Mouse (Mus musculus) liver, embryonic 14.5 days (tissue): ENCODE measurements at regions not wholly inside any gene's neighbourhood (a gene's known extent, or its start where the extent isn't known, plus 50 kb on each side); places are given as distances from the start of the nearest gene placed in this dataset.

Source experiments
- ATAC-seq: fragments of 200-750 bp; cut with Nextera tagmentation; 2 replicates; pipeline ENCODE4 v1.8.0; 2017; ENCODE audit warnings: moderate number of reproducible peaks, mild to moderate bottlenecking, moderate library complexity; ENCODE audit not compliant: insufficient read depth
- DNase-seq, 3 experiments: peaks; one replicate each; pipeline ENCODE4 v3.0.0-alpha.2; 2012 to 2013; ENCODE audit warnings: low read depth in 3 of 3, low spot score in 3 of 3
- H3K27ac ChIP-seq: fragments of 300-500 bp; sonication (generic); 2 replicates; pipeline ENCODE4 v1.5.1; 2014; ENCODE audit warnings: moderate library complexity, mild to moderate bottlenecking, control low read depth, inconsistent platforms
- H3K27me3 ChIP-seq: fragments of 300-500 bp; sonication (generic); 2 replicates; pipeline ENCODE4 v1.6.1; 2014; ENCODE audit warnings: mild to moderate bottlenecking, low read length, moderate library complexity; ENCODE audit not compliant: control insufficient read depth, insufficient read depth
- H3K36me3 ChIP-seq: fragments of 300-500 bp; sonication (generic); replicated peaks from 2 replicates; pipeline ENCODE4 v1.6.1; 2014; ENCODE audit warnings: low read depth; ENCODE audit not compliant: control insufficient read depth, insufficient read depth
- H3K4me1 ChIP-seq, 2 experiments: fragments of 200-500 bp in 1 of 2; fragments of 300-500 bp in 1 of 2; sonication (generic) in 1 of 2; replicated peaks; 2 replicates each; pipeline ENCODE4 v1.6.1; 2012 to 2014; ENCODE audit warnings: antibody characterized with exemption in 1 of 2, inconsistent platforms in 1 of 2, low read length in 1 of 2; ENCODE audit not compliant: control insufficient read depth in 2 of 2, insufficient read depth in 2 of 2
- H3K4me2 ChIP-seq: fragments of 300-500 bp; sonication (generic); 2 replicates; pipeline ENCODE4 v1.6.1; 2014; ENCODE audit warnings: low read depth, mild to moderate bottlenecking, control low read depth, moderate library complexity
- H3K4me3 ChIP-seq, 2 experiments: fragments of 200-500 bp in 1 of 2; fragments of 300-500 bp in 1 of 2; sonication (generic) in 1 of 2; 2 replicates each; pipeline ENCODE4 v1.5.1; 2012 to 2014; ENCODE audit warnings: low read depth in 2 of 2, low read length in 2 of 2, mild to moderate bottlenecking in 2 of 2, control low read depth in 1 of 2, inconsistent platforms in 1 of 2, moderate library complexity in 1 of 2; ENCODE audit not compliant: insufficient read depth in 1 of 2
- H3K9ac ChIP-seq: fragments of 300-500 bp; sonication (generic); replicated peaks from 2 replicates; pipeline ENCODE4 v1.6.1; 2014; ENCODE audit warnings: mild to moderate bottlenecking, control low read depth, moderate library complexity
- H3K9me3 ChIP-seq: fragments of 300-500 bp; sonication (generic); 2 replicates; pipeline ENCODE4 v1.6.1; 2016; ENCODE audit warnings: low read length, mixed read lengths; ENCODE audit not compliant: control insufficient read depth
- CTCF ChIP-seq: IDR thresholded peaks from 2 replicates; pipeline ENCODE4 v1.5.1; 2016; ENCODE audit warnings: antibody characterized with exemption, low read depth, control low read depth
- EP300 ChIP-seq: IDR thresholded peaks from 2 replicates; pipeline ENCODE4 v1.6.1; 2016; ENCODE audit warnings: antibody characterized with exemption, low read depth
- WGBS: fragments of 180-500 bp; shearing (Covaris S2); extraction: QIAGEN DNeasy Blood & Tissue Kit; methylation state at CpG from one replicate; pipeline ENCODE4 v1.1.7; 2014; ENCODE audit not compliant: insufficient replicate concordance; 5-methylcytosine and 5-hydroxymethylcytosine counted together

- DNase-seq, result no peak
- no peak overlapping the region for H3K27ac ChIP-seq
- peaks cover 0 to 3% of the 10 kb centered on the region in 2 experiments; a peak in 1 of 4 replicates for H3K4me1 ChIP-seq
- ATAC-seq, result no peak
- WGBS, result 47% methylated on average over 12 of the region's 12 CpGs
- no peak overlapping the region for H3K9ac ChIP-seq
- H3K9me3 ChIP-seq, result no peaks in the 10 kb centered on the region
- no peak overlapping the region for H3K4me3 ChIP-seq
- peaks cover 3% of the 10 kb centered on the region; the same call in 1 of the 2 replicates for H3K27me3 ChIP-seq
- no peak overlapping the region for H3K4me2 ChIP-seq
- no peaks in the 10 kb centered on the region for H3K36me3 ChIP-seq
- TF ChIP-seq EP300 (no peak), CTCF (no peak)
Measured at GRCm38 (mm10) chr14:25318909-25319308, 140.1 kb upstream of the Zmiz1 start.

- Histone ChIP-seq H3K27me3 (peaks cover 3% of the 10 kb centered on the region; the same call in 1 of the 2 replicates), H3K4me3 (no peak overlapping the region), H3K4me2 (no peak overlapping the region), H3K9me3 (no peaks in the 10 kb centered on the region), H3K27ac (no peak overlapping the region), H3K36me3 (no peaks in the 10 kb centered on the region), H3K4me1 (peaks cover 0 to 3% of the 10 kb centered on the region in 2 experiments; a peak in 1 of 4 replicates), H3K9ac (no peak overlapping the region)
- ATAC-seq, result no peak
- TF ChIP-seq EP300 (no peak), CTCF (no peak)
- no peak for DNase-seq
- 56% methylated on average over 4 of the region's 4 CpGs for WGBS
Measured at GRCm38 (mm10) chr14:25320141-25320540, 138.8 kb upstream of the Zmiz1 start.

GRCm38 (mm10) chr14:25323542-25324484 lies 135.2 kb upstream of the Zmiz1 start:
- H3K4me1 ChIP-seq, result no peaks in the 10 kb centered on the region
- H3K4me3 ChIP-seq, result no peak overlapping the region
- no peak overlapping the region for H3K9ac ChIP-seq
- TF ChIP-seq CTCF (no peak), EP300 (no peak)
- no peak overlapping the region for H3K27ac ChIP-seq
- ATAC-seq (no peak), DNase-seq (no peak)
- H3K9me3 ChIP-seq, result no peaks in the 10 kb centered on the region
- H3K36me3 ChIP-seq, result no peaks in the 10 kb centered on the region
- no peak overlapping the region for H3K4me2 ChIP-seq
- H3K27me3 ChIP-seq, result no peaks in the 10 kb centered on the region
- WGBS, result 58% methylated on average over 6 of the region's 6 CpGs

- no peaks in the 10 kb centered on the region for H3K4me1 ChIP-seq
- H3K36me3 ChIP-seq, result no peaks in the 10 kb centered on the region
- H3K4me3 ChIP-seq, result no peak overlapping the region
- ATAC-seq (no peak), DNase-seq (no peak)
- no peaks in the 10 kb centered on the region for H3K27me3 ChIP-seq
- WGBS, result 66% methylated on average over 3 of the region's 3 CpGs
- H3K4me2 ChIP-seq, result no peak overlapping the region
- H3K27ac ChIP-seq, result no peak overlapping the region
- H3K9ac ChIP-seq, result no peak overlapping the region
- TF ChIP-seq CTCF (no peak), EP300 (no peak)
- H3K9me3 ChIP-seq, result no peaks in the 10 kb centered on the region
Measured at GRCm38 (mm10) chr14:25325887-25326286, 133.1 kb upstream of the Zmiz1 start.

GRCm38 (mm10) chr14:25328230-25328629 lies 130.8 kb upstream of the Zmiz1 start:
- Histone ChIP-seq H3K9ac (no peak overlapping the region), H3K4me1 (no peaks in the 10 kb centered on the region), H3K27me3 (no peaks in the 10 kb centered on the region), H3K4me3 (no peak overlapping the region), H3K4me2 (no peak overlapping the region), H3K27ac (no peak overlapping the region), H3K9me3 (no peaks in the 10 kb centered on the region), H3K36me3 (no peaks in the 10 kb centered on the region)
- ATAC-seq (no peak), DNase-seq (no peak)
- 68% methylated on average over 5 of the region's 5 CpGs for WGBS
- no peak for TF ChIP-seq EP300
- TF ChIP-seq CTCF, result no peak
